Mouse (Mus musculus) CH12F3 (cell line): ENCODE measurements around the gene Ifit3.
"Not testable (repeated sequence)": the region's sequence is repeated elsewhere in the genome, so short reads cannot be mapped to it uniquely, and the experiment has no call there.

Experiments used
- in situ Hi-C: fragments of 300-500 bp; cut with MboI; formaldehyde crosslinking; loops from 2 replicates; pipeline ENCODE4 v1.14.3; 2020; ENCODE audit warnings: low sequenced_read_pairs

Gene Ifit3

DNA sequence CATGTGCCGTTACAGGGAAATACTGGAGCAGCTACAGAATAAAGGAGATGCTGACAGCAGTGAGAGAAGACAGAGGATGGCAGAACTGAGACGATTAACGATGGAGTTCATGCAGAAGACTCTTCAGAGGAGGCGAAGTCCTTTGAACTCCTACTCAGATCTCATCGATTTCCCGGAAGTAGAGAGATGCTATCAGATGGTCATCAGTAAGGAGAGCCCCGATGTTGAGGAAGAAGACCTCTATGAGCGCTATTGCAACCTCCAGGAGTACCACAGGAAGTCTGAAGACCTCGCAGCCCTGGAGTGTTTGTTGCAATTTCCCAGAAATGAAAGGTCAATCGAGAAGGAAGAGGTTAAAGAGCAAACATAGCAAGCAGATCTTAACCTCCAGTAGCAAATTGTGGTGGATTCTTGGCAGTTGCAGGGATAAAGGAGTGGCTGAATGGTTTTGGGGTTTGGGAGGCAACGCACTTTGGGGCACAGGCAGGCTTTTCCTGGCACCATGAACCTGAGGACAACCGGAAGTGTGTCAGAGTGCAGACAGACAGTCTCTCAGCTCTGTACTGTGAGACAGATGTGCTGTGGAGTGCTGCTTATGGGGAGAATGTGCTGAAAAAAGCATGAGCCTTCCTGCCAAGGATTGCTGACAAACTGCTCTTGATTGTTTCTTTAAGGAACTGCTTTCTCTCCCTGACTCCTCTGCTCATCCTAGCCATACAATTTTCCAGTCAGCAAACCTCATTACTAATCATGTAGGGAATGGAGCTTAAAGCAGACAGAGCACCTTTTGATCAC, 4.8 kb downstream of the Ifit3 start:
- in situ Hi-C loops: not testable (repeated sequence)

DNA sequence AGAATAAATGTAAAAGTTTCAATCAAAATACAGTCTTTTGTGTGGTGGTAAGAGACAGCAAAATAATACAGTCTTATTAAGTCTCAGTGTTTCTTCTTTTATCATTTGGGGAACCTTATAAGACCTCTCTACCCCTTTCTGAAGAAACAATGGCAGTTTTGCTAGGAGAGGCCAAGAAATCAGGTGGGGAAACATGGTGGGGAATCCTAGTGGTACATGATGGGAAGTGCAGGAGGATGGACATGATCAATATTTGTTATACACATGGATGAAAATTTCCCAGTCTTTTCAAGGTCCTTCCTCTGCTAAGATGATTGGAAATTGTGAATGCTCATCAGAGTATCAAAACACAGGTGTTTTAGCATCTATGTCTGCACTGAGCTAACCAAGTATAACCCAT, 5.6 kb downstream of the Ifit3 start:
- in situ Hi-C loops: no loop called here

DNA sequence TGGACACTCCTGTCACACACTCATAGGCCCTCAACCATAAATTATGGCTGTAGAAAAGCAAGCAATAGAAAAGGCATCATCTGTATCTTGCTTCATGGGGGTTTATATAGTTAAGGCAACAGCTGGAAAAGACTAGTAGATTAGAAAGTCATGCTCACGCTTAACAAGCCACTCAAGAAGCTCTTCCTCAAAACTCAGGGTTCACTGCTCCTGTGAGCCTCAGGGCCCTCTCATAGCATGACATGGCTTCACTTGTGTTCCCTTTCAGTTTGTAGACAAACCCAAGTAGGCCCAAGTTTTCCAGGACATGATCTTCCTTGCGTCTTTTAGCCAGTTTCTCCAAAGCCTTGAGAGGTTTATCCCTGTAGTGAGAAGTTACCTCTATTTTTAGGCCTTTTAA, 10.1 kb downstream of the Ifit3 start:
- in situ Hi-C loops: no loop called here

DNA sequence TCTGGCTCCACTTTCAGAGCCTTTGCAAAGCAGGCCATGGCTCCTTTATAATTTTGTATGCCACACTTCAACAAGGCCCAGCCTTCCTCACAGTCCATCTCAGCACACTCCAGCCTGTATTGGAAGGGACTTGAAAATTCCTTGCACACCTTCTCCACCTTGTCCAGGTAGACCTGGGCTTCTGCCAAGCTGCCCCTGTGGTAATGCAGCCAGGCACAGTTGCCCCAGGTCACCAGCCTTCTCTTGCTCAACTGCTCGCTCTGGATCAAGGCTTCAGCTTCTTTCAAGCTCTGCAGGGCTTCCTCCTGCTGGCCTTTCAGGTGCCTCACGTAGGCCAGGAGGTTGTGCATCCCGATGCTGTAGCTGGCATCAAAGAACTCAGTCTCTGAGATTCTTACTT, 11.2 kb downstream of the Ifit3 start:
- in situ Hi-C loops: not testable (repeated sequence)

DNA sequence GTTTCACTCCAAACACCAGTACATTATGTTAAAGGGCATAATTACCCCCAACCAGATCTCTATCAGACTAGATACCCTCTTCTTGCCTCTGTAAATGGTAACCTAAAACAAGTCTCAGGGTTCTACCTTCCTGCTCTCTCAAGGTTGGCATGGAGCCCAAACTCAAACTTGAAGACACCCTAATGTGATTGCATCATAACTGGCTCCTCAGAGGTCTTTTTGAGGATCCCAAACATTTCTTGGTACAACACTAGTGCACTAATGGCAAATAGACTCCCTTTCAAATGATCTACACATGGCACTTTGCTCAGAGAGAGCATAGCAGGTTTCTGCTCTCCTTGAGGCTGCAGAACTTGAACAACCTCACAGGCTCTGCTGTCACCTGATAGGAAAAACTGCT, 13.5 kb downstream of the Ifit3 start:
- in situ Hi-C loops: no loop called here

DNA sequence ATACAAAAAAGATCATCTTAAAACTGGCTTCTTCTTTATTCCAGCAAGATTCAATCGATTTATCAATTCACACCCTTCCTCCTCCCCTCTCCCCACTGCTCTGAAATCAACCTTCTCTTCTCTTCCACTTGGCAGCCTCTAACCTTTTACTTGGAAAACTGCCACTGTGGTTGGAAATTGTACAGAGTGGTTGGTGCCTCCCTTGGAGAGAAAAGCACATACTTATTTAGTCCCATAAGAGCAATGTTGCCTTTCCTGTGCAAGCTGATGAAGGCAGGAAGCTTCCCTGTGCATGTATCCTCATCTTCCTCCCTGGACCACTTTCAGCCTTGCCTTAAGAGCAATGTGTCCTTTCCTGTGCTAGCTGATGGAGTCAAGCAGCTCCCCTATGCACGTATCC, 15.0 kb downstream of the Ifit3 start:
- in situ Hi-C loops: no loop called here

DNA sequence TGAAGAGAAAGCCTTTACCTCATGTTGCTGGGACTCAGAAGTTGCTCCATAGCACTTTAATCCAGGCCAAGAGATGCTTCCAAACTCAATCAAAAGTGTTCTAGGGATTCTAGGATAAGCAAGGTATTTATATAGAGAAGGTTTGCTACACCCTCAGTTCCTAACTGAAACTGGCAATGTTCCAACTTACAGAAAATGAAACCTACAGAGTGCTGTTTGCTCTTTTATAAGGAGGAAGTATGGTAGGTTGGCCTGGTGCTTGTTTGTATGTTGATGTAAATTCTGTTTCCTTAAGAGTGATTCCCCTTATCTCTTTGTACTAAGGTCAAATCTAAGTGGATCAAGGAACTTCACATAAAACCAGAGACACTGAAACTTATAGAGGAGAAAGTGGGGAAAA, 15.9 kb downstream of the Ifit3 start:
- in situ Hi-C loops: not testable (repeated sequence)

DNA sequence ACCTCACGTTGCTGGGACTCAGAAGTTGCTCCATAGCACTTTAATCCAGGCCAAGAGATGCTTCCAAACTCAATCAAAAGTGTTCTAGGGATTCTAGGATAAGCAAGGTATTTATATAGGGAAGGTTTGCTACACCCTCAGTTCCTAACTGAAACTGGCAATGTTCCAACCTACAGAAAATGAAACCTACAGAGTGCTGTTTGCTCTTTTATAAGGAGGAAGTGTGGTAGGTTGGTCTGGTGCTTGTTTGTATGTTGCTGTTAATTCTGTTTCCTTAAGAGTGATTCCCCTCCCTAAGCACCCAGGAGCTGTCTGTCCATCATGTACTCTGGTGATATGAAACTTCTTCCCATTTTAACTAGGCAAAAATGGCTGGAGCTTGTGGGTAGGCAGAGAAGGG, 18.6 kb downstream of the Ifit3 start, which contains the start of gene Ifit1bl1:
TSS of gene Ifit1bl1 (minus strand) at position 69 of the 400 bp plus-strand sequence.
- in situ Hi-C loops: not testable (repeated sequence)

DNA sequence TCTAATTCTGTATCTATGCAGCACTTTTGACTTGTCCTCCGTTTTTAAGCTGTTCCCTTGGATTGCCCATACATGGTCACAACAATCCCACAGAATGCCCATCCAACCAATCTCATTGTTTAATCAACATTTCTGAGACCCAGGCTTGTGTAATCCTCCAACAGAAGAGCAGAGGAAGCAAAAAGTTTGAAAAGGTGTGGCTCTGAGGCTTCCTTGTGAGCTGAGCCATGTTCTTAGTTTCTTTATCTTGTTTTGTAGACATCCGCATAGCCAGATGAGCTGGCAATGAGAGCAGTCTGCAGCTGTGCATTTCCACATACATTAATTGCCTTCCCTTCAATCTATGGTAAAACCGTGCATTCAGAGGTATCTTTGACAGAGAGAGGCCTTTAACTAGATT, 22.1 kb downstream of the Ifit3 start:
- in situ Hi-C loops: no loop called here

DNA sequence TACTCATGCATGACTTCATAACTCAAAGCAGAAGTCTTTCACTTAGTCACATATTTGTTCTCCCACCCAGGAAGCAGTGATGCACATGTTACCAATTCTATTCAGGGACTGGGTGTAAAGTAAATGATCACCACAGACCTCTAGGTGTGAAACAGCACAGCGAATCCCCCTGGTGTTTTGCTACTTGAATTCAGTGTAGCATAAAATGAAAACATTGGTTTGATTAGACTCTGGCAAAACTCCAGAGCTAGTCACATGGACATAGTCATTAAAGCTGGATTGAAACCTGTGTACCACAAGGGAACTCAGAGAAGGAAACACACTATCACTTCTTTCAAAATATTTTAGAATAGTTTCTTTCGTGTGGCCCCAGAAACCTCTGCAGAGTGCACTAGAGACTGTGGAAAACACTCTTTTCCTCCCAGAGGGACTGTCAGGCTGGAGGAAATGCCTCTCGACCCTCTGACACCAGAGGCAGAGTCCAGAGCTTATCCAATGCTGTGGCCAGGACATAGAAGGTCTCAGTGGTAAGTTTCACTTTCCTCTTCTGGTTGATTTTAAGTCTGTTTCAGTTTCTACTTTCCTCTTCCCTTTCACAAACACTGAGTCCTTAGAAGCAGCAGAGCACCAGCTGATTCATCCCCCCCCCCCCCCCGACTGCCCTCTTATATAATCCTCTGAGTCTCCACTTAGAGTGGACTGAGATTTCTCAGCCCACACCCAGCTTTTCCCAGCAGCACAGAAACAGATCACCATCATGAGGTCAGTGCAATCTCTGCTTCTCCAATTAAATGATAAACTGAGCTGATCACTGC, 24.1 kb downstream of the Ifit3 start, which contains the start of gene Ifit3b:
TSS of gene Ifit3b (plus strand) at position 734 of the 815 bp plus-strand sequence.
- in situ Hi-C loops: not testable (repeated sequence)

DNA sequence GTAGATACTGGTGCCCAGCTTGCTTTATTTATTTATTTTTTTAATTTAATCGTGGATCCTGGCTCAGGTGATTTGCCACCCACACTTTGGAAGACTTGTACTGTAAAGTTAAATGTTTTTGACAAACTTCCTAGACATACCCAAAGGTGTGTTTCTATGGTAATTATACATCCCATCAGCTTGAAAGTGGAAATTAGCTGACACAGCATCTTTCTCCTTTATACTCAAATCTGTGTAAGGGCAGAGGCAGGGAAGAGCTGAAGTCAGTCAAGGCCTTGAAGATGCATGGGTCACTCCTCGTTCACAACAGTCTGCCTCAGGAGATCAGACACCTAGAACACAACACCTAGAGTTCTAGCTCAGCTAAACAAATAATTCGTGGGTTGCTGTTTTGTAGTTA, 26.8 kb downstream of the Ifit3 start:
- in situ Hi-C loops: not testable (repeated sequence)

DNA sequence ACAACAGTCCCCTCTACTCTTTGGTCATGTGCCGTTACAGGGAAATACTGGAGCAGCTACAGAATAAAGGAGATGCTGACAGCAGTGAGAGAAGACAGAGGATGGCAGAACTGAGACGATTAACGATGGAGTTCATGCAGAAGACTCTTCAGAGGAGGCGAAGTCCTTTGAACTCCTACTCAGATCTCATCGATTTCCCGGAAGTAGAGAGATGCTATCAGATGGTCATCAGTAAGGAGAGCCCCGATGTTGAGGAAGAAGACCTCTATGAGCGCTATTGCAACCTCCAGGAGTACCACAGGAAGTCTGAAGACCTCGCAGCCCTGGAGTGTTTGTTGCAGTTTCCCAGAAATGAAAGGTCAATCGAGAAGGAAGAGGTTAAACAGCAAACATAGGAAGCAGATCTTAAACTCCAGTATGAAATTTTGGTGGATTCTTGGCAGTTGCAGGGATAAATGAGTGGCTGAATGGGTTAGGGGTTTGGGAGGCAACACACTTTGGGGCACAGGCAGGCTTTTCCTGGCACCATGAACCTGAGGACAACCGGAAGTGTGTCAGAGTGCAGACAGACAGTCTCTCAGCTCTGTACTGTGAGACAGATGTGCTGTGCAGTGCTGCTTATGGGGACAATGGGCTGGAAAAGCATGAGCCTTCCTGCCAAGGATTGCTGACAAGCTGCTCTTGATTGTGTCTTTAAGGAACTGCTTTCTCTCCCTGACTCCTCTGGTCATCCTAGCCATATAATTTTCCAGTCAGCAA, 29.1 kb downstream of the Ifit3 start:
- in situ Hi-C loops: not testable (repeated sequence)

DNA sequence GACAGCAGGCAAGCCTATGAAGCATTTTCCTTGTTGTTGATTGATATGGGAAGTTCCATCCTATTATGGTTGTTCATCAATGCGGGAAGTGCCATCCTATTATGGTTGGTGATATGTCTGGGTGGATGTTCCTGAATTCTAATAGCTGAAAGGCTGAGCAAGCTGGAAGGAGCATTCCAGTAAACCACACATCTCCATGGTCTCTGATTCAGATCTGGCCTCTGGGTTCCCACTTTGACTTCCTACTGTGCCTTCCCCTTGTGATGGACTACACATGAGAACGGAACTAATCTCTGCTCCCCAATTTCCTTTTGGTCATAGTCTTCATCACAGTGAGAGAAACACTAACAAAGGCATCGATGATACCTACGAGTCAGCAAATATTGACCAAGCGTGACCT, 37.5 kb downstream of the Ifit3 start:
- in situ Hi-C loops: no loop called here

DNA sequence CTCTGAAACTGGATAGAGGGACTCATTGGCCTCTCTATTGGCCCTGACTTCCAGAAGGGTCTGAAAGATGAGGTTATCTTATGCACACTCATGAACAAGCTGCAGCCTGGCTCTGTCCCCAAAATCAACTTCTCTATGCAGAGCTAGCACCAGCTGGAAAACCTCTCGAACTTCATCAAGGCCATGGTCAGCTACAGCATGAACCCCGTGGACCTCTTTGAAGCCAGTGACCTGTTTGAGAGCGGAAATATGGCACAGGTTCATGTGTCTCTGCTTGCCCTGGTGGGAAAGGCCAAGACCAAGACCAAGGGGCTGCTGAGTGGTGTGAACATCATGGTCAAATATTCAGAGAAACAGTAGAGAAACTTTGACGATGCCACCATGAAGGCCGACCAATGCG, 40.5 kb downstream of the Ifit3 start:
- in situ Hi-C loops: no loop called here

DNA sequence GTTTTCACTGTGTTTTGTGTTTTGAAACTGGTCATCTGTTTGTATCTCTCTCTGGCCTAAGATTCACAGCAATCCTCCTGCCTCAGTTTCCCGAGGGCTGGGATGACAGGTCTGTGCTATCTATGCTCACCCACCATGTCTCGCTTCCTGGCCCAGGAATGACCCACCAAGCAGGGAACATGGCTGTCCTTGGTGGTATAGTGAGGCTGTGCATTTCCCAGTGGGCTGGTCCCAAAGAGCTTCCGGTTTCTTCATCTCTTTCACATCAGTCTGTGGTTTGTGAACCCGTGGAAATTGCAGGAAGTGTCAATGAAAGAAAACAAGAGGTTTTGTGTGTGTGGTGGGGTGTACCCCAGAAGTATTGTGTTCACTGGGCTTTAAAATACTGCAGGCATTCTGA, 41.3 kb downstream of the Ifit3 start:
- in situ Hi-C loops: no loop called here

DNA sequence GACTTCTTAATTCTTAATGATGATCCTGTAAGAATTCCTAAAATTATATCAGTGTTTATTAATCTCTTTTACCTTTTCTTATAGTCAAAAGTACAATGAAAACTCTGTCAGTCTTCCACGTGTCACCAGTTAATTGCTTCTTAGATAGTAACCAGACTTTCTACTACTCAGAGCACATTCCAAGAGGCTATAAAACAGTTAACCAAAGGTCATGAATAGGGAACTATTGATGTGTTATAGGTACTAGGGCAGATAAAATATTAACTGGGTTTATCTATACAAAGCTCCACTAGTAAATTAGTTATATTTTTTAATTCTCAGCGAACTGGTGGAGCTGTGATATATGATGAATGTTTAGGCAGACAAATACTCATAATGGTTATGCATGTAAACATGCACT, 44.2 kb downstream of the Ifit3 start:
- in situ Hi-C loops: no loop called here

DNA sequence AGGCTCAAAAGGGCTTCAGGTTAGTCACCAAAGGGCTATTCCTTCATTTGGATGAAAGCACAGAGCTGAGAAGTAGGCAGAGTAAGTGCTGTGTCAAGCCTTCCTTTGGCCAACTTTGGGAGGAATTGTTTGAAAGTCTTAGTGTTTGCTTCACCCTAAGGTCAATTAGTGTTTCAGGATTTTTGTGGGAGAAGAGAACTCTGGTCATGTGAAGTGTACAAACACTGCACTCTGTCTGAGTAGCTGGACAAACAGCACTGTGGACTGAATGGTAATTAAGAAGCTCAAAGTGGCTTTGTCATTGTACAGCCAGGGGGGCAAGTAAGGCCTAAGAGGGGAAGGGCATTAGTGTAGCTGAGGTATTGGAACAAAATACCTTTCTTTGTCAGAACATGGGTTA, 48.2 kb downstream of the Ifit3 start:
- in situ Hi-C loops: no loop called here

DNA sequence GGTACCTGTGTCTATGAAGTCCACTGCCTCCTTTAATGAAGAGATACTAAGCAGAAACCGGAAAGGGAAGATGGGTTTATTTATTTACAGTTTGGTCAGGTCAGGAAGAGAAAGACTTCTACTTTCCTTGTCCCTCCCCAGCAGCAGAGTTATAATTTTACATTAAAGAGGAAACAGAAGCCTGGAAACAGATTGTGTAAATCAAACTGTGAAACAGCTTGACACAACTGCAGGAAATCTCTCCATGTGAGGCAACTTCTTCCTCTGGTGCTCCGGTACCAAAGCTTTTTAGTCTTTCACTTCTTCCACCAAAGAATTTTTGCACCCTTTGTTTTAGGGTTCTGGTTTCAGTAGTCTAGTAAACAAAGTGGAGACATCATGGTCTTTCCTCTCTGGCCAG, 50.2 kb downstream of the Ifit3 start:
- in situ Hi-C loops: no loop called here

DNA sequence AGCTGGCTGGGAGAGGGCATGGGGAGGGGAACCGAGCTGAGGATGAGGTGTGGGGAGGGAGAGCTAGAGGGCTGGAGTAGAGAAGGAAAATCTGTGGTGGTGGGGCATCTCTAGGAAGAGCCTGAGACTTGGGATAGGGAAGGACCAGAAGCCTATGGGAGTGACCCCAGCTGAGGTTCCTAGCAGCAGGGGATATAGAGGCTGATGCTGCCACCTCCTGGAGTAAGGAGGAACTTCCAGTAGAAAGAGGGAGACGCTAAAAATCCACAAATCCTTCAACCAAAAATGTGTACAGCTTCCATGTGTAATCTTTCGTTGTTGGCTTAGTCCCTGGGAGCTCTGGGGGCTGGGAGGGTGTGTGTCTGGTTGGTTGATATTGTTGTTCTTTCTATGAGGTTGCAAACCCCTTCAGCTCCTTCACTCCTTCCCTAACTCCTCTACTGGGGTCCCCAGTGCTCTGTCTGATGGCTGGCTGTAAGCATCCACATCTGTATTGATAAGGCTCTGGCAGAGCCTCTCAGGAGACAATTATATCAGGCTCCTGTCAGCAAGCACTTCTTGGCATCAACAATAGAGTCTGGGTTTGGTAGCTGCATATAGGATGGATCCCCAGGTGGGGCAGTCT, 53.7 kb downstream of the Ifit3 start:
- in situ Hi-C loops: no loop called here
